Mouse (Mus musculus): ENCODE measurements around the gene Gm15114. TPM values are rescaled to one million over a fixed set of nuclear protein-coding genes. Genes with fewer than 3 reads are reported as not detected.

Gene Gm15114
- polyA plus RNA-seq (2017; shearing (Covaris generic)), result not detected

DNA sequence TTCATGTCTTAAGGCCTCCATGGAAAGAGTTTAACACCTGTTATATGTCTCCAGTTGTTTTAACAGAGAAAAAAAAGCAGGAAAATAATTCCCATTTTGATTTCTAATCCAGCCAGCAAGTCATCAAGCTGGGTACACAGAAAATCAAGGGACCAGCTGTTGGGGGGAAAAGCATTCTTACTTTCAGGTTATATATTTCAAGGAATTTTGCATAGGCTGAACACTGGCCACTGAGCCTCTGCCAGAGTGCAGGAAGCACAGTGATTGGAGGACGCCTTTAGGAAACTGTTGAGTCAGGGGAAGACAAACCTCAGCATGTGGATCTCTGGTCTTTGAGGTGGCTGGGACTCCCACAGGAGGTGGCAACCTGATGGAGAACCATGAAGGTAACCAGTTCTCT, at the start of gene Gm15114:
Gene Gm15114, plus strand, starts transcription at position 301 of the 400 bp plus-strand sequence.

Other genes with a start within 250 kb of the Gm15114 start
- not detected for gene Gm8334, start 126.2 kb downstream of the Gm15114 start, polyA plus RNA-seq (2017; shearing (Covaris generic))
- not detected for gene Gm15127, start 174.6 kb downstream of the Gm15114 start, polyA plus RNA-seq (2017; shearing (Covaris generic))